Mouse (Mus musculus) liver, postnatal 0 days (tissue): ENCODE data around the gene Vwc2. TPM values are rescaled to one million over a fixed set of nuclear protein-coding genes. Genes with fewer than 3 reads are reported as not detected.

Experiments used
- ATAC-seq: fragments of 200-750 bp; cut with Nextera tagmentation; 2 replicates; pipeline ENCODE4 v1.8.0; 2017; ENCODE audit warnings: mild to moderate bottlenecking, moderate library complexity
- DNase-seq: peaks from one replicate; pipeline ENCODE4 v3.0.0-alpha.2; 2016
- H3K27ac ChIP-seq: fragments of 300-500 bp; sonication (generic); 2 replicates; pipeline ENCODE4 v1.5.1; 2014; ENCODE audit warnings: antibody characterized with exemption, moderate library complexity, mild to moderate bottlenecking, low read depth
- H3K27me3 ChIP-seq: fragments of 300-500 bp; sonication (generic); 2 replicates; pipeline ENCODE4 v1.6.1; 2014; ENCODE audit warnings: low read length, control low read depth, mixed read lengths; ENCODE audit not compliant: insufficient read depth
- H3K36me3 ChIP-seq: fragments of 300-500 bp; sonication (generic); replicated peaks from 2 replicates; pipeline ENCODE4 v1.6.1; 2014; ENCODE audit warnings: mild to moderate bottlenecking, control low read depth, low read length, moderate library complexity, mixed read lengths; ENCODE audit not compliant: insufficient read depth
- H3K4me1 ChIP-seq: fragments of 300-500 bp; sonication (generic); 2 replicates; pipeline ENCODE4 v1.6.1; 2014; ENCODE audit warnings: antibody characterized with exemption, mild to moderate bottlenecking, control low read depth; ENCODE audit not compliant: insufficient read depth
- H3K4me2 ChIP-seq: fragments of 300-500 bp; sonication (generic); 2 replicates; pipeline ENCODE4 v1.6.1; 2014; ENCODE audit warnings: low read depth, mild to moderate bottlenecking, low read length, moderate library complexity, mixed read lengths
- H3K4me3 ChIP-seq: fragments of 300-500 bp; sonication (generic); 2 replicates; pipeline ENCODE4 v1.5.1; 2014; ENCODE audit warnings: low read depth, low read length
- H3K9ac ChIP-seq: fragments of 300-500 bp; sonication (generic); replicated peaks from 2 replicates; pipeline ENCODE4 v1.6.1; 2014; ENCODE audit warnings: mild to moderate bottlenecking, moderate library complexity
- H3K9me3 ChIP-seq: fragments of 300-500 bp; sonication (generic); 2 replicates; pipeline ENCODE4 v1.6.1; 2016; ENCODE audit warnings: mild to moderate bottlenecking, control low read depth, low read length, mixed read lengths
- CTCF ChIP-seq: sonication (generic); IDR thresholded peaks from 2 replicates; pipeline ENCODE4 v1.5.1; 2016; ENCODE audit warnings: antibody characterized with exemption, low read depth
- EP300 ChIP-seq: IDR thresholded peaks from 2 replicates; pipeline ENCODE4 v1.6.1; 2016; ENCODE audit warnings: antibody characterized with exemption, low read depth, mild to moderate bottlenecking
- WGBS: fragments of 180-500 bp; shearing (Covaris S2); extraction: QIAGEN DNeasy Blood & Tissue Kit; methylation state at CpG from one replicate; pipeline ENCODE4 v1.1.7; 2014; ENCODE audit not compliant: insufficient replicate concordance; 5-methylcytosine and 5-hydroxymethylcytosine counted together
- polyA plus RNA-seq: library from polyadenylated mRNA; unstranded; fragments of >200 nt; fragmentation: Nextera tagmentation; extraction: Ambion mirVana; gene quantifications from 2 replicates; pipeline ENCODE4 v1.2.1, GENCODE M21; 2015

Vwc2 gene
- polyA plus RNA-seq, 1 experiment from 2014 or later: not detected

DNA sequence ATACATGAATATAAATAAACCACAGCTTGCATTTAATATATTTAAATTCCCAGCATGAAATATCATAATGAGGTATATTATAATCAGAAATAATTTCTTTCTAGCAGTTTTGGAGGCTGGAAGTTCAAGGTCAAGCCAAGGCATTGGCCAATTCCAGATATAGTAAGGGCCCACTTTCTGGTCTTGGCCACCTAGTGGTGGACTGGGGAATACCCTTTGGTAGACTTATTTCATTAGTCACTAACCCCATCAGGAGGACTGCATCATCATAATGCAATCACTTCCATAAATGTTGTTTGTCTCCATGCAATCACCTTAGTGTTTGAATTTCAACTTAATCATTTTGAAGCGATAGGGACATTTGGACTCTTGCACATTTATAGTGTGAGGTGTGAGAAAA, 125.3 kb downstream of the Vwc2 start:
- Histone ChIP-seq H3K4me1 (no peaks in the 10 kb centered on the region), H3K36me3 (no peaks in the 10 kb centered on the region), H3K4me3 (no peak overlapping the region), H3K9ac (no peak overlapping the region), H3K4me2 (no peak overlapping the region), H3K27me3 (no peaks in the 10 kb centered on the region), H3K27ac (no peak overlapping the region), H3K9me3 (no peaks in the 10 kb centered on the region)
- no peak for ATAC-seq
- TF ChIP-seq EP300 (no peak), CTCF (peak; percentile 66)
- peak; percentile 13 for DNase-seq
- WGBS: 62% methylated on average over 1 of the region's 1 CpGs

DNA sequence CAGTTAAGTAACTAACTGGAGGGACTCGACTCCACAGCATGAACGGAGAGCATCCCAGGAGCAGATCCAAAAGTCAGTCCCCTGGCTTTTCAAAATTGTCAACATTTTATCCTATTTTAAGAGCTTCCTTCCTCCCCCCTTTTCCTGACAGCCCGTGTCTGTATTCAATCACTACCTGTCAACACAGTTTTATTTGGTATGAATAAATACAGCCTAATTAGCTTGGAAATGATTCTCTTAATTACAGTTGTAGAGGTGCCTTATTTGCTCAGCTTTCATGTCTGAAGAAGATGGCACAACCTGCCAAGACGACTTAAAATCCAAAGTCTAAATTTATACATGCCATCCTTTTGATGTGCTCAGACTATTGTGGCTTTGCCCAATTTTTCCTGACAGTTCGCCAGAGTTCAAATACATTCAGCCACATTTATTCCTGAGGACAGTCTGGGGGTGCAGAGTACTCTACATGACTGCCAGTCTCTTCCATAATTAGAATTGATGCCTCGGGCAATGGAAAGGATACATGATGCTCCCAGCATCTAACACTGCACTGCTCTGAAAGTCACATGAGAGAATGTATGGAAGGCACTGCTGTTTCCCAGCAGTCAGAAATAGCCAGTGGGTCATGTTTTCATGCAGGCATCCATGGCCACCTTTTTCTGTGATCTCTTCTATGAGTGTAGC, 128.8 kb downstream of the Vwc2 start:
- Histone ChIP-seq H3K4me3 (no peak overlapping the region), H3K27me3 (no peaks in the 10 kb centered on the region), H3K27ac (no peak overlapping the region), H3K4me1 (no peaks in the 10 kb centered on the region), H3K9ac (no peak overlapping the region), H3K36me3 (no peaks in the 10 kb centered on the region), H3K9me3 (no peaks in the 10 kb centered on the region), H3K4me2 (no peak overlapping the region)
- TF ChIP-seq EP300: no peak
- DNase-seq (no peak), ATAC-seq (no peak)
- WGBS: 52% methylated on average over 6 of the region's 6 CpGs

DNA sequence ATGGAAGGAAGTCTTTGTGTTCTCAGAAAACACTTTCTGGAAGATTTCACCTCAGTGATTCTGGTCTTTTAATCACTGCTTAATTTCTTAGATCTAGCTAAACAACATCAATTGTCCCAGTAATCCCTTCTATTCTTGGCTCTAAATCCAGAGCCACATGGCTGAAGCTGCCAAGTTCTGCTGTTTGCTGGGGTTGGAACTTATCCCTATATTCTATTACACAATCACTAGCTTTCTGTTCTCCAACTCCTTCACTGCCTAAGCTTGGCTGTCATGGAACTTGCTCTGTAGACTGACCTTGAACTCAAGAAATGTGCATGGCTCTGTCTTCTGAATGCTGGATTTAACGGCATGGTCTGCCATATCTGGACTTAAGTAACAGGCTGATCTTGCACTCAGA, 143.3 kb downstream of the Vwc2 start:
- WGBS: 68% methylated on average over 1 of the region's 1 CpGs

DNA sequence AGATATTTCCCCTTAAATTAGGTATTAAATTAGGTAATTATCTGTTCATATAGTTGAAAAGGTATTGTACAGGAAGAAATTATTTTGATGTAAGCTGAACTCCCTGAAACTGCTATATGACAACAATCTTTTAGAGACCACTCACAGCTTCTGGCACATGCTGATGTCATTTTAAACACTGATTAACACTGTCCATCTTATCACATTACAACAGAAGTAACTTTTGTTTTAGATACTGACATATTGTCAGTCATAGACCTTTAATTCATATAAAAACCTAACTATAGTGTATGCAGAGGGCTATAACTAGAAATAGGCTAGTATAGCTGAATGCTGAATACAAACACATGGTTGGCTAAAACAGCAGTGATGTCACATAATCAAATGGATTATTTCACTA, 166.1 kb downstream of the Vwc2 start:
- Histone ChIP-seq H3K9ac (no peak overlapping the region), H3K27me3 (no peaks in the 10 kb centered on the region), H3K36me3 (no peaks in the 10 kb centered on the region), H3K4me3 (no peak overlapping the region), H3K27ac (no peak overlapping the region), H3K9me3 (no peaks in the 10 kb centered on the region), H3K4me2 (no peak overlapping the region), H3K4me1 (no peaks in the 10 kb centered on the region)
- TF ChIP-seq EP300: no peak
- no peak for TF ChIP-seq CTCF
- ATAC-seq (no peak), DNase-seq (no peak)

More for the DNA sequence above, 143.3 kb downstream of the Vwc2 start:
- Histone ChIP-seq H3K4me2 (no peak overlapping the region), H3K9ac (no peak overlapping the region), H3K9me3 (no peaks in the 10 kb centered on the region), H3K27ac (no peak overlapping the region), H3K36me3 (no peaks in the 10 kb centered on the region), H3K4me1 (no peaks in the 10 kb centered on the region), H3K27me3 (no peaks in the 10 kb centered on the region), H3K4me3 (no peak overlapping the region)
- DNase-seq (no peak), ATAC-seq (no peak)
- TF ChIP-seq CTCF (no peak), EP300 (no peak)

DNA sequence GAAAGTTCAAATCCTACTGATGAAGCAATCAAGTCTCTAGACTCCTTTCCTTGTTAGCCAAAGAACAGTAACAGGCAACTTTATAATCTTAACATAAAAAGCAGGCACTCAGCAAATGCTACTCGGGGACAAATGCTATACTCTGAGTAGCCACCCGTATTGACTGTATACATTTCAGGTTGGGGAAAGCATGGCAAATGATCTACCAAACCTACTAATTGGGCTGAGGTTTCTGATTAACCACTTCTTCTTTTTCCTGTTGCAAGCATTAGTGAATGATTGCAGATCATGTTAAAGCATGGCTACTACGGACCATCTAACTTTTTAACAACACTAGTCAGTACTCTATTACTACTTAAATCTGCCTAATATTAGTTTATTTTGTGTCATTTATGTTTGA, 169.5 kb downstream of the Vwc2 start:
- Histone ChIP-seq H3K4me2 (no peak overlapping the region), H3K9me3 (no peaks in the 10 kb centered on the region), H3K27ac (no peak overlapping the region), H3K27me3 (no peaks in the 10 kb centered on the region), H3K9ac (no peak overlapping the region), H3K4me1 (no peaks in the 10 kb centered on the region), H3K36me3 (no peaks in the 10 kb centered on the region), H3K4me3 (no peak overlapping the region)
- 75% methylated on average over 3 of the region's 3 CpGs for WGBS
- ATAC-seq: no peak
- no peak for TF ChIP-seq CTCF
- TF ChIP-seq EP300: no peak
- no peak for DNase-seq
